In genomic region chr6:121122739-121123241, GRCm38 (mm10) we compare ENCODE assay signal across 12 mouse cellular contexts. TPM values are rescaled to one million over a fixed set of nuclear protein-coding genes. Genes with fewer than 3 reads are reported as not detected.
DNase-seq lines count a peak whose midpoint lies in the region; ATAC-seq lines count a peak whose summit lies in the region.
"Had no signal": no experiment of that assay in that cellular context is flagged by ENCODE, and none has a peak within 500 bp of the region (broad histone marks: within the 10 kb centered on the region; RNA-seq: fewer than 3 reads in every experiment).

No protein-coding gene starts in this region.

- no peak overlapping the region for H3K27ac ChIP-seq in lung, embryonic 15.5 days
- H3K27ac ChIP-seq in forebrain, embryonic 16.5 days (ENCODE audit: low read length) = no peak overlapping the region
- H3K27ac ChIP-seq: forebrain, embryonic 13.5 days; heart, embryonic 13.5 days; limb, embryonic 10.5 days; midbrain, embryonic 15.5 days had no signal

- DNase-seq in 416B (ENCODE audit: low read depth) = peak; percentile 33
- peak; percentile 55 to 66 for DNase-seq in adrenal gland, adult 18-20 months (ENCODE audit: low spot score in 2 of 2)
- peak; percentile 74 to 75 for DNase-seq in cerebellum, postnatal 14 days
- DNase-seq in right cerebral cortex, adult 18-20 months = no peak
- DNase-seq in frontal cortex, postnatal 36 days (ENCODE audit: low spot score in 2 of 2) = no peak
- DNase-seq: thymus, postnatal 25 days had no signal

- H3K36me3 ChIP-seq in lung, embryonic 15.5 days = no peaks in the 10 kb centered on the region
- no peaks in the 10 kb centered on the region for H3K36me3 ChIP-seq in forebrain, embryonic 16.5 days (ENCODE audit: control insufficient read depth, insufficient read depth)
- H3K36me3 ChIP-seq: heart, embryonic 13.5 days; limb, embryonic 10.5 days; midbrain, embryonic 15.5 days had no signal

- H3K9ac ChIP-seq in lung, embryonic 15.5 days = no peak overlapping the region
- no peak overlapping the region for H3K9ac ChIP-seq in forebrain, embryonic 16.5 days (replicated peaks; ENCODE audit: low read depth, low read length)
- H3K9ac ChIP-seq: forebrain, embryonic 13.5 days; heart, embryonic 13.5 days; midbrain, embryonic 15.5 days had no signal

- ATAC-seq in lung, embryonic 15.5 days (ENCODE audit: borderline replicate concordance, extremely low read depth, low FRiP score, low TSS enrichment) = 0 out of 2 replicates have a peak, but pooled peaks have one; percentile 27
- no peak for ATAC-seq in forebrain, embryonic 16.5 days
- ATAC-seq: forebrain, embryonic 13.5 days; midbrain, embryonic 15.5 days had no signal

- H3K4me1 ChIP-seq in lung, embryonic 15.5 days = no peaks in the 10 kb centered on the region
- H3K4me1 ChIP-seq in forebrain, embryonic 16.5 days (replicated peaks; ENCODE audit: control insufficient read depth, insufficient read depth, low read length) = peaks cover 4% of the 10 kb centered on the region
- H3K4me1 ChIP-seq: limb, embryonic 10.5 days had no signal

- H3K27me3 ChIP-seq in lung, embryonic 15.5 days = no peaks in the 10 kb centered on the region
- H3K27me3 ChIP-seq in forebrain, embryonic 16.5 days (replicated peaks; ENCODE audit: control insufficient read depth, insufficient read depth, low read length) = no peaks in the 10 kb centered on the region
- H3K27me3 ChIP-seq: forebrain, embryonic 13.5 days; heart, embryonic 13.5 days; midbrain, embryonic 15.5 days had no signal

- 65% methylated on average over 5 of the region's 5 CpGs for WGBS in lung, embryonic 15.5 days
- 87% methylated on average over 5 of the region's 5 CpGs for WGBS in forebrain, embryonic 16.5 days

- no peak overlapping the region for H3K4me3 ChIP-seq in lung, embryonic 15.5 days
- no peak overlapping the region for H3K4me3 ChIP-seq in forebrain, embryonic 16.5 days (replicated peaks; ENCODE audit: low read length)
- H3K4me3 ChIP-seq: forebrain, embryonic 13.5 days; heart, embryonic 13.5 days; limb, embryonic 10.5 days; midbrain, embryonic 15.5 days had no signal

- H3K4me2 ChIP-seq in lung, embryonic 15.5 days = no peak overlapping the region
- no peak overlapping the region for H3K4me2 ChIP-seq in forebrain, embryonic 16.5 days (ENCODE audit: low read length)
- H3K4me2 ChIP-seq: forebrain, embryonic 13.5 days; heart, embryonic 13.5 days; midbrain, embryonic 15.5 days had no signal

- no peaks in the 10 kb centered on the region for H3K9me3 ChIP-seq in lung, embryonic 15.5 days
- no peaks in the 10 kb centered on the region for H3K9me3 ChIP-seq in forebrain, embryonic 16.5 days (ENCODE audit: control insufficient read depth, low read length)
- H3K9me3 ChIP-seq: forebrain, embryonic 13.5 days; heart, embryonic 13.5 days; limb, embryonic 10.5 days; midbrain, embryonic 15.5 days had no signal

RNA-seq across cellular contexts. Expression of gene Mical3, which starts 8.0 kb away (rescaled TPM):
- 10 to 100 TPM; 35.7 to 46.0 TPM for total RNA-seq in adrenal gland, adult 18-20 months (2021)
- 17.6 and 20.0 TPM in 2 replicates for polyA plus RNA-seq in lung, embryonic 15.5 days (2015; fragmentation: Nextera tagmentation; extraction: Ambion mirVana)
- polyA plus RNA-seq in forebrain, embryonic 16.5 days (2015; fragmentation: Nextera tagmentation; extraction: Ambion mirVana) = 27.1 and 35.5 TPM in 2 replicates

Comparison
In these comparisons a context has a peak if more than half of its experiments do, and no peak if none do; other contexts are left out.
1. DNase-seq: peak in 416B (single experiment), adrenal gland, adult 18-20 months (2 of 2) and cerebellum, postnatal 14 days (2 of 2); none in right cerebral cortex, adult 18-20 months (single experiment) and frontal cortex, postnatal 36 days (0 of 2).